Mouse (Mus musculus): ENCODE data around the gene Map4k2. TPM values are rescaled to one million over a fixed set of nuclear protein-coding genes. Genes with fewer than 3 reads are reported as not detected.

Map4k2 gene
- total and polyA plus RNA-seq, 3 experiments = 8.0 to 22.3 TPM; not detected in 1

GRCm38 (mm10) chr19:6342276-6342933 is 1.5 kb downstream of the Map4k2 start:
- Histone ChIP-seq H3K36me3 (ENCODE audit: control insufficient read depth in 1 of 2, insufficient read depth in 2 of 2, low read length in 2 of 2) (peaks cover 0 to 2% of the 10 kb centered on the region in 2 experiments; a peak in 2 of 4 replicates), H3K27me3 (ENCODE audit: control insufficient read depth in 1 of 2, insufficient read depth in 2 of 2, low read length in 2 of 2) (no peaks in the 10 kb centered on the region), H3K4me1 (ENCODE audit: control insufficient read depth in 1 of 2, insufficient read depth in 2 of 2, low read length in 2 of 2) (peaks cover 0 to 10% of the 10 kb centered on the region in 2 experiments; a peak in 2 of 4 replicates), H3K79me2 (ENCODE audit: control insufficient read depth, insufficient read depth, low read length, poor library complexity) (no peaks in the 10 kb centered on the region; the same call in 1 of the 2 replicates), H3K9ac (ENCODE audit: control insufficient read depth, low read depth, low read length, poor library complexity, severe bottlenecking) (no peak overlapping the region), H3K27ac (ENCODE audit: control insufficient read depth, low read depth, low read length) (no peak overlapping the region), H3K9me3 (replicated peaks; ENCODE audit: insufficient read depth, low read length) (no peaks in the 10 kb centered on the region), H3K4me3 (ENCODE audit: control insufficient read depth in 1 of 2, insufficient read depth in 1 of 2, low read depth in 2 of 2, low read length in 2 of 2) (no peak overlapping the region)
- no peak for DNase-seq (ENCODE audit: low read depth, low spot score)
- no peak for TF ChIP-seq RAD21 (IDR thresholded peaks at IDR 0.05; ENCODE audit: low read depth, low read length)
- TF ChIP-seq ETS1 (IDR thresholded peaks at IDR 0.05; ENCODE audit: low read depth, low read length) = no peak
- TF ChIP-seq USF1 (IDR thresholded peaks at IDR 0.05; ENCODE audit: low read depth, low read length) = no peak
- no peak for TF ChIP-seq BHLHE40 (IDR thresholded peaks at IDR 0.05; ENCODE audit: borderline replicate concordance, low read depth, low read length)
- TF ChIP-seq HCFC1 (IDR thresholded peaks at IDR 0.05; ENCODE audit: low read depth, low read length) = no peak
- TF ChIP-seq ZKSCAN1 (IDR thresholded peaks at IDR 0.05; ENCODE audit: low read depth, low read length) = no peak
- no peak for TF ChIP-seq GATA1 (IDR thresholded peaks at IDR 0.05; ENCODE audit: low read depth, low read length)
- no peak for TF ChIP-seq USF2 (IDR thresholded peaks at IDR 0.05; ENCODE audit: borderline replicate concordance in 1 of 2, insufficient read depth in 1 of 2, low read depth in 1 of 2, low read length in 2 of 2)
- TF ChIP-seq MXI1 (IDR thresholded peaks at IDR 0.05; ENCODE audit: low read depth, low read length) = no peak
- TF ChIP-seq MAX (IDR thresholded peaks at IDR 0.05; ENCODE audit: low read length) = no peak
- no peak for TF ChIP-seq EP300 (IDR thresholded peaks at IDR 0.05; ENCODE audit: low read depth in 1 of 2, low read length in 2 of 2)
- no peak for TF ChIP-seq NRF1 (IDR thresholded peaks at IDR 0.05; ENCODE audit: insufficient read depth, low read depth, low read length, poor library complexity, severe bottlenecking)
- TF ChIP-seq GABPA (IDR thresholded peaks at IDR 0.05; ENCODE audit: low read depth, low read length) = no peak
- no peak for TF ChIP-seq ZMIZ1 (IDR thresholded peaks at IDR 0.05; ENCODE audit: low read depth, low read length)

GRCm38 (mm10) chr19:6343066-6343925 is 2.4 kb downstream of the Map4k2 start:
- Histone ChIP-seq H3K4me1 (ENCODE audit: control insufficient read depth in 1 of 2, insufficient read depth in 2 of 2, low read length in 2 of 2) (peaks cover 0 to 10% of the 10 kb centered on the region in 2 experiments; a peak in 2 of 4 replicates), H3K79me2 (ENCODE audit: control insufficient read depth, insufficient read depth, low read length, poor library complexity) (no peaks in the 10 kb centered on the region; the same call in 1 of the 2 replicates), H3K4me3 (ENCODE audit: control insufficient read depth in 1 of 2, insufficient read depth in 1 of 2, low read depth in 2 of 2, low read length in 2 of 2) (no peak overlapping the region), H3K27ac (ENCODE audit: control insufficient read depth, low read depth, low read length) (no peak overlapping the region), H3K27me3 (ENCODE audit: control insufficient read depth in 1 of 2, insufficient read depth in 2 of 2, low read length in 2 of 2) (no peaks in the 10 kb centered on the region), H3K9me3 (replicated peaks; ENCODE audit: insufficient read depth, low read length) (no peaks in the 10 kb centered on the region), H3K36me3 (ENCODE audit: control insufficient read depth in 1 of 2, insufficient read depth in 2 of 2, low read length in 2 of 2) (peaks cover 0 to 2% of the 10 kb centered on the region in 2 experiments; a peak in 2 of 4 replicates), H3K9ac (ENCODE audit: control insufficient read depth, low read depth, low read length, poor library complexity, severe bottlenecking) (no peak overlapping the region)
- DNase-seq (ENCODE audit: low read depth, low spot score) = no peak
- TF ChIP-seq ZNF384 (IDR thresholded peaks at IDR 0.05; ENCODE audit: low read depth, low read length) = no peak
- no peak for TF ChIP-seq CHD2 (IDR thresholded peaks at IDR 0.05; ENCODE audit: low read length)
- no peak for TF ChIP-seq GABPA (IDR thresholded peaks at IDR 0.05; ENCODE audit: low read depth, low read length)
- TF ChIP-seq CHD1 (IDR thresholded peaks at IDR 0.05; ENCODE audit: low read depth, low read length) = no peak
- TF ChIP-seq MXI1 (IDR thresholded peaks at IDR 0.05; ENCODE audit: low read depth, low read length) = no peak
- TF ChIP-seq GATA1 (IDR thresholded peaks at IDR 0.05; ENCODE audit: low read depth, low read length) = no peak
- no peak for TF ChIP-seq TAL1 (IDR thresholded peaks at IDR 0.05; ENCODE audit: low read length)
- no peak for TF ChIP-seq NELFE (IDR thresholded peaks at IDR 0.05; ENCODE audit: low read depth, low read length)
- TF ChIP-seq ZC3H11A (IDR thresholded peaks at IDR 0.05; ENCODE audit: low read depth, low read length) = no peak
- TF ChIP-seq RCOR1 (IDR thresholded peaks at IDR 0.05; ENCODE audit: low read depth, low read length) = no peak
- TF ChIP-seq USF1 (IDR thresholded peaks at IDR 0.05; ENCODE audit: low read depth, low read length) = no peak
- TF ChIP-seq ELF1 (IDR thresholded peaks at IDR 0.05; ENCODE audit: low read depth, low read length) = no peak
- TF ChIP-seq MYC (IDR thresholded peaks at IDR 0.05; ENCODE audit: low read depth, low read length) = no peak
